Mouse (Mus musculus): Measurements from ENCODE around the gene Armh1. TPM values are rescaled to one million over a fixed set of nuclear protein-coding genes. Genes with fewer than 3 reads are reported as not detected.

The Armh1 gene
- total and polyA plus RNA-seq, 2 experiments, result not detected

GRCm38 (mm10) chr4:117280397-117280930 is 28.5 kb upstream of the Armh1 start:
- Histone ChIP-seq H3K79me2 (ENCODE audit: control insufficient read depth, insufficient read depth, low read length) (no peaks in the 10 kb centered on the region), H3K27me3 (ENCODE audit: control insufficient read depth, insufficient read depth, low read length) (no peaks in the 10 kb centered on the region), H3K4me3 (ENCODE audit: insufficient read depth, low read depth, low read length) (no peak overlapping the region), H3K36me3 (ENCODE audit: control insufficient read depth, insufficient read depth, low read length) (peaks cover 14% of the 10 kb centered on the region), H3K27ac (replicated peaks; ENCODE audit: insufficient read depth, low read depth, low read length) (no peak overlapping the region), H3K4me1 (ENCODE audit: control insufficient read depth, insufficient read depth, low read length) (peaks cover 33% of the 10 kb centered on the region), H3K9ac (ENCODE audit: low read depth, low read length) (no peak overlapping the region)
- WGBS, result 85% methylated on average over 8 of the region's 8 CpGs
- no peak for DNase-seq (ENCODE audit: extremely low read depth, low read depth, low spot score)
- TF ChIP-seq POLR2A (IDR thresholded peaks at IDR 0.05; ENCODE audit: extremely low read depth, insufficient read depth, low read length) (no peak), CTCF (IDR thresholded peaks at IDR 0.05; ENCODE audit: low read depth, low read length) (no peak)

- Histone ChIP-seq H3K27me3 (ENCODE audit: control insufficient read depth, insufficient read depth, low read length) (no peaks in the 10 kb centered on the region), H3K4me3 (ENCODE audit: insufficient read depth, low read depth, low read length) (no peak overlapping the region), H3K36me3 (ENCODE audit: control insufficient read depth, insufficient read depth, low read length) (peaks cover 11% of the 10 kb centered on the region), H3K4me1 (ENCODE audit: control insufficient read depth, insufficient read depth, low read length) (peaks cover 33% of the 10 kb centered on the region), H3K9ac (ENCODE audit: low read depth, low read length) (no peak overlapping the region), H3K27ac (replicated peaks; ENCODE audit: insufficient read depth, low read depth, low read length) (peak overlapping the region; percentile 33), H3K79me2 (ENCODE audit: control insufficient read depth, insufficient read depth, low read length) (no peaks in the 10 kb centered on the region)
- TF ChIP-seq POLR2A (IDR thresholded peaks at IDR 0.05; ENCODE audit: extremely low read depth, insufficient read depth, low read length), result no peak
- no peak for TF ChIP-seq CTCF (IDR thresholded peaks at IDR 0.05; ENCODE audit: low read depth, low read length)
- WGBS, result 82% methylated on average over 2 of the region's 2 CpGs
- no peak for DNase-seq (ENCODE audit: extremely low read depth, low read depth, low spot score)
Measured at GRCm38 (mm10) chr4:117279253-117279642, 27.3 kb upstream of the Armh1 start.

- peak overlapping the region; percentile 33 for H3K27ac ChIP-seq (replicated peaks; ENCODE audit: insufficient read depth, low read depth, low read length)
- no peak overlapping the region for H3K4me3 ChIP-seq (ENCODE audit: insufficient read depth, low read depth, low read length)
- no peak overlapping the region for H3K9ac ChIP-seq (ENCODE audit: low read depth, low read length)
- DNase-seq (ENCODE audit: extremely low read depth, low read depth, low spot score), result peak; percentile 93
- H3K4me1 ChIP-seq (ENCODE audit: control insufficient read depth, insufficient read depth, low read length), result peaks cover 33% of the 10 kb centered on the region
- no peaks in the 10 kb centered on the region for H3K27me3 ChIP-seq (ENCODE audit: control insufficient read depth, insufficient read depth, low read length)
- H3K79me2 ChIP-seq (ENCODE audit: control insufficient read depth, insufficient read depth, low read length), result no peaks in the 10 kb centered on the region
- WGBS, result 21% methylated on average over 10 of the region's 10 CpGs
- TF ChIP-seq CTCF (IDR thresholded peaks at IDR 0.05; ENCODE audit: low read depth, low read length) (no peak), POLR2A (IDR thresholded peaks at IDR 0.05; ENCODE audit: extremely low read depth, insufficient read depth, low read length) (no peak)
- H3K36me3 ChIP-seq (ENCODE audit: control insufficient read depth, insufficient read depth, low read length), result peaks cover 12% of the 10 kb centered on the region
Measured at GRCm38 (mm10) chr4:117278381-117279252, 26.7 kb upstream of the Armh1 start.

GRCm38 (mm10) chr4:117277687-117278086 is 25.8 kb upstream of the Armh1 start:
- no peak for DNase-seq (ENCODE audit: extremely low read depth, low read depth, low spot score)
- H3K9ac ChIP-seq (ENCODE audit: low read depth, low read length), result no peak overlapping the region
- H3K79me2 ChIP-seq (ENCODE audit: control insufficient read depth, insufficient read depth, low read length), result no peaks in the 10 kb centered on the region
- TF ChIP-seq CTCF (IDR thresholded peaks at IDR 0.05; ENCODE audit: low read depth, low read length), result no peak
- no peak for TF ChIP-seq POLR2A (IDR thresholded peaks at IDR 0.05; ENCODE audit: extremely low read depth, insufficient read depth, low read length)
- peaks cover 12% of the 10 kb centered on the region for H3K36me3 ChIP-seq (ENCODE audit: control insufficient read depth, insufficient read depth, low read length)
- no peak overlapping the region for H3K4me3 ChIP-seq (ENCODE audit: insufficient read depth, low read depth, low read length)
- 96% methylated on average over 7 of the region's 7 CpGs for WGBS
- H3K27ac ChIP-seq (replicated peaks; ENCODE audit: insufficient read depth, low read depth, low read length), result no peak overlapping the region
- H3K27me3 ChIP-seq (ENCODE audit: control insufficient read depth, insufficient read depth, low read length), result no peaks in the 10 kb centered on the region
- H3K4me1 ChIP-seq (ENCODE audit: control insufficient read depth, insufficient read depth, low read length), result peaks cover 33% of the 10 kb centered on the region

GRCm38 (mm10) chr4:117277021-117277420 is 25.1 kb upstream of the Armh1 start:
- TF ChIP-seq CTCF (IDR thresholded peaks at IDR 0.05; ENCODE audit: low read depth, low read length) (no peak), POLR2A (IDR thresholded peaks at IDR 0.05; ENCODE audit: extremely low read depth, insufficient read depth, low read length) (no peak)
- 95% methylated on average over 13 of the region's 13 CpGs for WGBS
- H3K4me1 ChIP-seq (ENCODE audit: control insufficient read depth, insufficient read depth, low read length), result peaks cover 33% of the 10 kb centered on the region
- H3K36me3 ChIP-seq (ENCODE audit: control insufficient read depth, insufficient read depth, low read length), result peaks cover 12% of the 10 kb centered on the region
- H3K27me3 ChIP-seq (ENCODE audit: control insufficient read depth, insufficient read depth, low read length), result no peaks in the 10 kb centered on the region
- H3K27ac ChIP-seq (replicated peaks; ENCODE audit: insufficient read depth, low read depth, low read length), result no peak overlapping the region
- H3K4me3 ChIP-seq (ENCODE audit: insufficient read depth, low read depth, low read length), result no peak overlapping the region
- no peak overlapping the region for H3K9ac ChIP-seq (ENCODE audit: low read depth, low read length)
- DNase-seq (ENCODE audit: extremely low read depth, low read depth, low spot score), result no peak
- H3K79me2 ChIP-seq (ENCODE audit: control insufficient read depth, insufficient read depth, low read length), result no peaks in the 10 kb centered on the region

GRCm38 (mm10) chr4:117276281-117276711 is 24.4 kb upstream of the Armh1 start:
- DNase-seq (ENCODE audit: extremely low read depth, low read depth, low spot score), result peak; percentile 69
- H3K27ac ChIP-seq (replicated peaks; ENCODE audit: insufficient read depth, low read depth, low read length), result no peak overlapping the region
- H3K36me3 ChIP-seq (ENCODE audit: control insufficient read depth, insufficient read depth, low read length), result peaks cover 12% of the 10 kb centered on the region
- TF ChIP-seq POLR2A (IDR thresholded peaks at IDR 0.05; ENCODE audit: extremely low read depth, insufficient read depth, low read length) (no peak), CTCF (IDR thresholded peaks at IDR 0.05; ENCODE audit: low read depth, low read length) (no peak)
- no peaks in the 10 kb centered on the region for H3K27me3 ChIP-seq (ENCODE audit: control insufficient read depth, insufficient read depth, low read length)
- H3K4me3 ChIP-seq (ENCODE audit: insufficient read depth, low read depth, low read length), result no peak overlapping the region
- peaks cover 26% of the 10 kb centered on the region for H3K4me1 ChIP-seq (ENCODE audit: control insufficient read depth, insufficient read depth, low read length)
- H3K79me2 ChIP-seq (ENCODE audit: control insufficient read depth, insufficient read depth, low read length), result no peaks in the 10 kb centered on the region
- H3K9ac ChIP-seq (ENCODE audit: low read depth, low read length), result no peak overlapping the region
- 91% methylated on average over 17 of the region's 17 CpGs for WGBS
